Mouse (Mus musculus): ENCODE results near the gene Ptx3. TPM values are rescaled to one million over a fixed set of nuclear protein-coding genes. Genes with fewer than 3 reads are reported as not detected.
"Not testable (repeated sequence)": the region's sequence is repeated elsewhere in the genome, so short reads cannot be mapped to it uniquely, and the experiment has no call there.

The Ptx3 gene
- 17.7 and 18.9 TPM in 2 replicates for polyA plus RNA-seq (2016; fragmentation: Nextera tagmentation; extraction: Ambion mirVana)

DNA sequence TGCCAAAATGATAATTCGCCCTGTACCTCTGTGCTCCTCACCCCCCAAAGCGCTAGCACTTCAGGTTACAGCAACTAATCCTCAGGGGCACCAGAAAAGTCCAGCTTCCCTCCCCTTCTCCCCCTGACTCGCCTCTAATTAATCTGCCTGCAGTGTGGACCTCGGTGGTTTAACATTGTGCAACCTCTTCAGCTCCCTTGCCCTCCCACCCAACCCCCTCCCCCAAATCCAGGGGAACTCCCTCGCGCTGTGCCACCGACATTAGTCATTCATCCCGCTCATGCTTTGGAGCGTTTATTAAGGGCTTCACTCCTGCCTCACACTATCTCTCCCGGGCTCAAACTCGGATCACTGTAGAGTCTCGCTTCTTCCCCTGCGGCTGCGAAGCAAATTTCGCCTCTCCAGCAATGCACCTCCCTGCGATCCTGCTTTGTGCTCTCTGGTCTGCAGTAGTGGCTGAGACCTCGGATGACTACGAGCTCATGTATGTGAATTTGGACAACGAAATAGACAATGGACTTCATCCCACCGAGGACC, at the start of gene Ptx3:
Ptx3 (plus strand) TSS at position 256 of the 537 bp plus-strand sequence.
- Histone ChIP-seq H3K4me1 (peaks cover 19% of the 10 kb centered on the region; the same call in 1 of the 2 replicates), H3K4me2 (replicated peaks) (peak within 1 kb of the TSS; percentile 97), H3K9me3 (no peaks in the 10 kb centered on the region), H3K36me3 (no peaks in the 10 kb centered on the region), H3K27ac (no peak within 1 kb of the TSS), H3K27me3 (replicated peaks) (0 out of 2 replicates have a peak, but pooled peaks cover 12% of the 10 kb centered on the region), H3K9ac (peak within 1 kb of the TSS; percentile 70), H3K4me3 (peak within 1 kb of the TSS; percentile 59)
- 2% methylated on average over 20 of the region's 20 CpGs for WGBS
- ATAC-seq (ENCODE audit: low FRiP score, low read depth): 0 out of 2 replicates have a peak, but pooled peaks have one; percentile 15

DNA sequence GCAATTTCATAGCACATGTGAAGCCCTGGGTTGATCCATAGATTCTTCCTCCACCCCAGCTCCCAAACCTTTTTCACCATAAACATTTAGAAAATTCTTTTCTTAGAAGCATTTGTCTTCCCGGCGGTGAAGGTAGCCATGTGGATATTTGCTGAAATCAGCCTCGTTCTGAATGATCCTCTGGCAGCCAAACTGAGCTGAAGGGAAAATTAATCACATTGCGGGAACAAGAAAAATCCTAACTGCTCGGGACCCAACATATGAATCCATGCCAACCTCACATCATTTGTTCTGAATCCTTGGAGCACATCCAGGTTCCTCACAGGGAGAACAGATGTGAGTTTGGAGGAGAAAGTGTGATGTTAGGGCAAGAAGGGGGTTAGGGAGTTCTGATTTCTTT, 46.8 kb upstream of the Ptx3 start:
- WGBS: 79% methylated on average over 5 of the region's 5 CpGs

DNA sequence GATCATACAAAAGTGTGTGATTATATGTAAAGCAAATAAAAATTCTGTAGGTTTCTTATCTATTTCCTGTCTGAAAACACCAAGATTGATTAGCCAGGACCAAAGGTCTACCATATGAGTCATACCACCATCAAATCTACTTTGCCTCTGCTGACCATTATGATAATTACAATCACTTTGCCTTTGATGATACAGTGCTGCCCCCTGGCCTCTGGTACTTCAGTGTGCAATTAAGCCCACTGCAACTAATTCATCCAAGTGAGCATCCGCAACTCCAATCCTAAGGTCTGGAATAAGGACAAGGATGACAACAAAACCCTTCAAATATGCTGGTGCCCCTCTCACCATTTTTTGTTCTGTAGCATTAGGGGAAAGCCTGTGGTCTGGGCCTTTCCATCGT, 40.1 kb upstream of the Ptx3 start:
- Histone ChIP-seq H3K36me3 (no peaks in the 10 kb centered on the region), H3K4me1 (no peaks in the 10 kb centered on the region), H3K27me3 (replicated peaks) (no peaks in the 10 kb centered on the region), H3K9ac (no peak overlapping the region), H3K27ac (no peak overlapping the region), H3K4me2 (replicated peaks) (no peak overlapping the region), H3K4me3 (no peak overlapping the region), H3K9me3 (no peaks in the 10 kb centered on the region)
- no peak for ATAC-seq (ENCODE audit: low FRiP score, low read depth)
- WGBS: 84% methylated on average over 2 of the region's 2 CpGs

More for the DNA sequence above, 46.8 kb upstream of the Ptx3 start:
- Histone ChIP-seq H3K9ac (no peak overlapping the region), H3K9me3 (no peaks in the 10 kb centered on the region), H3K4me3 (no peak overlapping the region), H3K4me1 (no peaks in the 10 kb centered on the region), H3K27ac (no peak overlapping the region), H3K27me3 (replicated peaks) (no peaks in the 10 kb centered on the region), H3K4me2 (replicated peaks) (no peak overlapping the region), H3K36me3 (no peaks in the 10 kb centered on the region)
- no peak for ATAC-seq (ENCODE audit: low FRiP score, low read depth)

DNA sequence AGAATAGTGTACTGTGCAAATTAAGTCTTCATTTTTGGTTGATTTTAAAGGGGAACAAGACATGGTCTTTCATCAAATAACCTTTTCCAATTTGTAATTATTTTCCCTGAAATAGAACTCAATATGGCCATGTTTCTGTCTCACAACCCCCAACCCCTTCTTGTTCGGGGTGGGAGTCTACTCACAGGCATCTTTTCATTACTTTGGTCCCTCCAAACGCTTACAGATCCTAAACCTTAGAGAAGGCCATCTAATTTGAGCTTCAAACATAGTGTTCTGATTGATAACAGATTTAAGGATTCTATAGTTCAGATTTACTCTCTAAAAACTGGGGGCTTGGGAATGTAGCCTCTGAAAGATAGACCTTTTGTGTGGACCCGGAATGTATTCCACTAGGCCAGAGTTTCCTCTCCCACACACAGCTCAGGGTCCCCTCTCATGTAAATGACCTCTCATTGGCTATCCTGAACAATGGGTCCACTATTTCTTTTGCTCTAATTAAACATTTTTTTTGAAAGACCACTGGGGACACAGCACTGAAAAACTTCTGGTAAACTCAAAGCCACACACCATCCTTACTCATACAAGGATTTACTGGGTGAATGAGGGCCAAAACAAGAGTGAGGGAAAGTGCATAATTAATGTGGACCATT, 25.7 kb upstream of the Ptx3 start:
- Histone ChIP-seq H3K4me3 (no peak overlapping the region), H3K27me3 (replicated peaks) (no peaks in the 10 kb centered on the region), H3K27ac (no peak overlapping the region), H3K4me1 (no peaks in the 10 kb centered on the region), H3K9ac (no peak overlapping the region), H3K4me2 (replicated peaks) (no peak overlapping the region), H3K9me3 (no peaks in the 10 kb centered on the region), H3K36me3 (no peaks in the 10 kb centered on the region)
- no peak for ATAC-seq (ENCODE audit: low FRiP score, low read depth)
- 72% methylated on average over 3 of the region's 3 CpGs for WGBS

DNA sequence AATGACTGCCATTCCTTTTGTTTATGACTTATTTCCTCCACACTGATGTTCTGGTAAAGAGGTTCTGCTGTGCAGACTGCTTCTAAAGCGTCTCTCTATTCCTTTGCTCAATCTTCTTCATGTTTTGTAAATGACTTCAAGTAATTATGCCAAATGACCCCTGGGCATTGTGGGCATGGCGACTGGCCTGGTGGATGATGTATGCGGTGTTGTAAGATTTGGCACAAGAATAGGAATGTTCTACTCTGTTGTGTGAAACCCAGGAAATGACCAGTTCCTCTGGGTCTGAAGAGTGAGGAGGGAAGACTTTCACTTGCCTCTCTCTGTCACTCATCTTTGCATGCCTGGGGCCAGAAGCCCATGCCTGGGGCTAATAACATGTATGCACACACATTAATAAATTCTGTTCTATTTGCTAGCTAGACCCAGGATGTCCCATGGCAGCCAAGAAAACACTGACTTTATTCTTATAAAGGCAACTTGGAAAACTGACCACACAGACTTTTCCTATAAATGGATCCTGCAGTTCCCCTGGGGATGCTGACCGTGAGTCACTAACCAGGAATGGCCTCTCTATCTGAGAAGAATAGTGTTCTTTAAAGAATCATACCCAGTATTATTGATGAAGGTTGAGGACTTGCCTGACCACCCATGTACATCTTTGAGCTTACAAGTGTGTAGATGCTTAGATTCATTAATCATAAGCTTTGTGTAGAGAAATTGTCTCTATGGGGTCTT, 10.7 kb upstream of the Ptx3 start:
- 89% methylated on average over 4 of the region's 4 CpGs for WGBS
- H3K4me3 ChIP-seq: no peak overlapping the region
- no peak for ATAC-seq (ENCODE audit: low FRiP score, low read depth)
- H3K27me3 ChIP-seq (replicated peaks): no peaks in the 10 kb centered on the region
- H3K4me2 ChIP-seq (replicated peaks): no peak overlapping the region
- H3K9ac ChIP-seq: no peak overlapping the region
- no peaks in the 10 kb centered on the region for H3K9me3 ChIP-seq
- no peaks in the 10 kb centered on the region for H3K36me3 ChIP-seq
- H3K27ac ChIP-seq: no peak overlapping the region
- no peaks in the 10 kb centered on the region for H3K4me1 ChIP-seq

DNA sequence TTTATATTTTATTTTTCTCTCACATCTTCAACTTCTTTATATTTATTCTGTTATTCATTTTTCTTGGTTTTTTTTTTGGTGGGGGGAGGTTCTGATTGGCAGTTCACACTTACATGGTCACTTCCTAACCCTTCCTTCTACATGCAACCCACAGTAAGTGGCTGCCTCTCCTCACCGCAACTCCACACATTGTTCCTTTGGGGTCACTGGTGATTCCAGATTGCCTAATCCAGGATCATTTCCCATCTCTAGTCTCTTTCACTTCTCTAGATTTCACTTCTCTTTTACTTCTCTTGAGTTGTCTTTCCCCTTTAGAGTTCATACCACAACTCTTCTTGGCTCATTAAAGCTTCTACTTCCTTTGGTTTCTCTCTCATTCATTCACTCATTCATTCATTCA, 6.2 kb upstream of the Ptx3 start:
- Histone ChIP-seq H3K4me2 (replicated peaks) (no peak overlapping the region), H3K27ac (no peak overlapping the region), H3K9me3 (no peaks in the 10 kb centered on the region), H3K36me3 (no peaks in the 10 kb centered on the region), H3K27me3 (replicated peaks) (no peaks in the 10 kb centered on the region), H3K4me1 (no peaks in the 10 kb centered on the region), H3K4me3 (no peak overlapping the region), H3K9ac (no peak overlapping the region)
- whole genome bisulfite sequencing: 92% methylated on average over 1 of the region's 1 CpGs
- ATAC-seq (ENCODE audit: low FRiP score, low read depth): no peak

DNA sequence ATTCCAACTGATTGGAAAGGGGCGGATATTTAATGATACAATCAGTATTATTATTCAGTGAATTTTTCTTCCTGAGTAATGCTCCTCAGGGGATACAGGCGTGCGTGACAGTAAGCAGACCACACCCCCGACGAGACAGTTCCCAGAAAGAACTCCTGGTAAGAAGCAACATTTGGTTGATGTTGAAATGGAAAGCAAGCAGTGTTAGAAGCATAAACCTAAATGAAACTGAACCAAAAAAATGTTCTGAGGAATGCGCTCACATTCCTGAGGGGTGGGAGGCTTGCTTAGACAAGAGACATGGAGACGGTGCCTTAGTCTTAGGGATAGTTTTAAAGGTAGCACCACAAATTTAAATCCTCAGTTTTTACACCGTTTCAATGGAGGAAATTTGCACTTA, 4.0 kb upstream of the Ptx3 start:
- Histone ChIP-seq H3K36me3 (no peaks in the 10 kb centered on the region), H3K4me2 (replicated peaks) (no peak overlapping the region), H3K4me1 (0 out of 2 replicates have a peak, but pooled peaks cover 6% of the 10 kb centered on the region), H3K9me3 (no peaks in the 10 kb centered on the region), H3K9ac (no peak overlapping the region), H3K27ac (no peak overlapping the region), H3K4me3 (no peak overlapping the region), H3K27me3 (replicated peaks) (0 out of 2 replicates have a peak, but pooled peaks cover 4% of the 10 kb centered on the region)
- 77% methylated on average over 8 of the region's 8 CpGs for WGBS
- no peak for ATAC-seq (ENCODE audit: low FRiP score, low read depth)

DNA sequence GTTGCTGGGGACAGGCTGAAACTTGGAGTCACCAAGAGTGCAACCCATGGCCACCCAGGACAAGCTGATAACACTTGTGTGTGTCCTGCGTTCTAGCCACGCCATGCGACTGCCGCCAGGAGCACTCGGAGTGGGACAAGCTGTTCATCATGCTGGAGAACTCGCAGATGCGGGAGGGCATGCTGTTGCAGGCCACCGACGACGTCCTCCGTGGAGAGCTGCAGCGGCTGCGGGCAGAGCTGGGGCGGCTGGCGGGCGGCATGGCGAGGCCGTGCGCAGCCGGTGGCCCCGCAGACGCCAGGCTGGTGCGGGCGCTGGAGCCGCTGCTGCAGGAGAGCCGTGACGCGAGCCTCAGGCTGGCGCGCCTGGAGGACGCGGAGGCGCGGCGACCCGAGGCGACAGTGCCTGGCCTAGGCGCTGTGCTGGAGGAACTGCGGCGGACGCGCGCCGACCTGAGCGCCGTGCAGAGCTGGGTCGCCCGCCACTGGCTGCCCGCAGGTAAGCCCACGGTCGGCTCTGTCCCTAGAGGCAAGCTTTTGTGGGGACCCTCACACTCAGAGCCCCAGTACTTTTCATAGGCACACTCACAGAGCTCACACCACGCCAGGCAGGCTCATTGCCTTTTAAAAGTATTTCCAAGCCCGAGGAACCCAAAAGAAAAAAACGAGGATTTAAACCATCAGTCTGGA, 988 bp downstream of the Ptx3 start:
- H3K27me3 ChIP-seq (replicated peaks): 0 out of 2 replicates have a peak, but pooled peaks cover 12% of the 10 kb centered on the region
- under 1% methylated on average over 52 of the region's 54 CpGs for WGBS
- H3K4me3 ChIP-seq: peak overlapping the region; percentile 59
- H3K9ac ChIP-seq: peak overlapping the region; percentile 70
- no peaks in the 10 kb centered on the region for H3K9me3 ChIP-seq
- peak; percentile 89 for ATAC-seq (ENCODE audit: low FRiP score, low read depth)
- no peak overlapping the region for H3K27ac ChIP-seq
- H3K4me2 ChIP-seq (replicated peaks): peak overlapping the region; percentile 97
- no peaks in the 10 kb centered on the region for H3K36me3 ChIP-seq
- peaks cover 19% of the 10 kb centered on the region; the same call in 1 of the 2 replicates for H3K4me1 ChIP-seq

DNA sequence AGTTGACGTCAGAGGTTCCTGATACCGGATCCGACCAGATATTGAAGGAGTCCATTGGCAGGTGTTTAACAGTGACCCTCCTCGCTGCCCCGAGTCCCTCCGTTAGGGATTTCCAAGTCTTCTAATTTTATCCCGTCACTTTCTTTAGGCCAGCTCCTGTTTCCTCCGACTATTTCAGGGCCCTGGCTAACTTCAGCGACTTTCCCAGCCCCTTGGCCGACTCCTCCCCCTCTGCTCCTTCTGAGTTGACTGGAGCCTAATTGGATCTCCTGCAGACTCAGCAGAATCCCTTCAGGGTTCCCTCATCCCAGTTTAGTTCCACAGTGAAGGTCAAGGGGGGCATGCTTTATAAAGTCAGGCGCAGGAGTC, 1.5 kb downstream of the Ptx3 start:
- Histone ChIP-seq H3K4me2 (replicated peaks) (peak overlapping the region; percentile 97), H3K9ac (peak overlapping the region; percentile 70), H3K9me3 (no peaks in the 10 kb centered on the region), H3K4me1 (peaks cover 19% of the 10 kb centered on the region; the same call in 1 of the 2 replicates), H3K36me3 (no peaks in the 10 kb centered on the region), H3K4me3 (peak overlapping the region; percentile 59), H3K27me3 (replicated peaks) (0 out of 2 replicates have a peak, but pooled peaks cover 12% of the 10 kb centered on the region), H3K27ac (no peak overlapping the region)
- peak; percentile 38 for ATAC-seq (ENCODE audit: low FRiP score, low read depth)
- WGBS: under 1% methylated on average over 11 of the region's 11 CpGs

DNA sequence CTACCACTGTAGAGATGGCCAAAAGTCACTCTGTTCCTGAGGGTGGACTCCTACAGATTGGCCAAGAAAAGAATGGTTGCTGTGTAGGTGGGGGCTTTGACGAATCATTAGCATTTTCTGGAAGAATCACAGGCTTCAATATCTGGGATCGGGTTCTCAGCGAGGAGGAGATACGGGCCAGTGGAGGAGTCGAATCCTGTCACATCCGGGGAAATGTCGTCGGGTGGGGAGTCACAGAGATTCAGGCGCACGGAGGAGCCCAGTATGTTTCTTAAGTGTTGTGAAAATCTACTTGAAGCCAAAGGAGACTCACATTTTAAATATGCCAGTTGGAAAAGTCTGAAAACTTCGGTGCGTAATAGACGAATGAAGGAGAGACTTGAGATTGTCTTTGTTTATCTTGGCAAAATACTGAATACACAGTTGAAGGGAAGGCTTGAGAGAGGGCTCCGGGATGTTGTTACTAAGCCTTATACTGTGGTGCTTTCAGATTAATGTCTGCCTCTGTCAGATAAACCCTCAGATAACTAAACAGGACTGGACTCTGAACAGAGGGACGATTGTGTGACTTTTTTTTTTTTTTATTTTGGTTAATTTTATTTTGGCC, 5.3 kb downstream of the Ptx3 start:
- Histone ChIP-seq H3K27me3 (replicated peaks) (0 out of 2 replicates have a peak, but pooled peaks cover 12% of the 10 kb centered on the region), H3K4me1 (peaks cover 13% of the 10 kb centered on the region; the same call in 1 of the 2 replicates), H3K9me3 (no peaks in the 10 kb centered on the region), H3K4me2 (replicated peaks) (no peak overlapping the region), H3K36me3 (no peaks in the 10 kb centered on the region), H3K9ac (no peak overlapping the region), H3K4me3 (no peak overlapping the region), H3K27ac (no peak overlapping the region)
- WGBS: 84% methylated on average over 15 of the region's 15 CpGs
- no peak for ATAC-seq (ENCODE audit: low FRiP score, low read depth)

DNA sequence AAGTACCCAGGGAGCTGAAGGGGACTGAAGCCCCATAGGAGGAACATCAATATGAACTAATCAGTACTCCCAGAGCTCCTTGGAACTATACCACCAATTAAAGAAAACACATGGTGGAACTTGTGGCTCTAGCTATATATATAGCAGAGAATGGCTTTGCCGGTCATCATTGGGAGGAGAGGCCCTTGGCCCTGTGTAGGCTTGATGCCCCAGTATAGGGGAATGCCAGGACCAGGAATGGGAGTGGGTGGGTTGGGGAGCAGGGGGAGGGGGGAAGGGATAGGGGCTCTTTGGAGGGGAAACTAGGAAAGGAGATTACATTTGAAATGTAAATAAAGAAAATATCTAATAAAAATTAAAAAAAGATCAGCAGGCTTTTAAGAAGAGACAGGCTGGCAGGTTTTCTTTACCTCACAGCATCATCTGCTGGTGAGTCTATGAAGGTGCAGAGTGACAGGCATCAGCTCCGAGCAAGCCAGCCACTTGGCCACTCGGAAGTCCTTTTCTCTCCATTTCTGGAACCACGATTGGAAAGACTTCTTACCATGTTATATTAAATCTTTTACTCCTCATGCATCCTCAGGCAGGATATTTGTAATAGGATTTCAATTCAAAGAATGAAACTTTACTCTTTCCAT, 16.6 kb downstream of the Ptx3 start:
- 57% methylated on average over 4 of the region's 4 CpGs for WGBS
- H3K36me3 ChIP-seq; H3K27ac ChIP-seq; H3K4me3 ChIP-seq; H3K4me2 ChIP-seq (replicated peaks); H3K9me3 ChIP-seq; H3K27me3 ChIP-seq (replicated peaks); H3K9ac ChIP-seq; H3K4me1 ChIP-seq: not testable (repeated sequence)
- 0 out of 2 replicates have a peak, but pooled peaks have one; percentile 56 for ATAC-seq (ENCODE audit: low FRiP score, low read depth)
